Mouse (Mus musculus): Measurements from ENCODE around the gene Sh3pxd2b. TPM values are rescaled to one million over a fixed set of nuclear protein-coding genes. Genes with fewer than 3 reads are reported as not detected.

The Sh3pxd2b gene
- polyA plus RNA-seq, 1 experiment from 2014 or later = 1.3 TPM

GRCm38 (mm10) chr11:32363188-32363587, 15.6 kb downstream of the Sh3pxd2b start:
- Histone ChIP-seq H3K4me1 (ENCODE audit: control insufficient read depth, low read depth, low read length) (no peaks in the 10 kb centered on the region; the same call in 1 of the 2 replicates), H3K9me3 (replicated peaks; ENCODE audit: control insufficient read depth, low read length) (no peaks in the 10 kb centered on the region), H3K9ac (ENCODE audit: low read depth, low read length) (no peak overlapping the region), H3K4me3 (ENCODE audit: low read depth, low read length) (no peak overlapping the region), H3K36me3 (ENCODE audit: control insufficient read depth, insufficient read depth) (no peaks in the 10 kb centered on the region), H3K4me2 (ENCODE audit: low read depth, low read length) (no peak overlapping the region), H3K27ac (ENCODE audit: low read length) (no peak overlapping the region), H3K27me3 (ENCODE audit: control insufficient read depth, insufficient read depth, low read depth, low read length) (no peaks in the 10 kb centered on the region)
- 59% methylated on average over 3 of the region's 3 CpGs for WGBS (ENCODE audit: insufficient replicate concordance)
- no peak for ATAC-seq (ENCODE audit: low read depth)

GRCm38 (mm10) chr11:32363610-32364220, 16.1 kb downstream of the Sh3pxd2b start:
- Histone ChIP-seq H3K27ac (ENCODE audit: low read length) (no peak overlapping the region), H3K4me3 (ENCODE audit: low read depth, low read length) (no peak overlapping the region), H3K4me1 (ENCODE audit: control insufficient read depth, low read depth, low read length) (no peaks in the 10 kb centered on the region; the same call in 1 of the 2 replicates), H3K9ac (ENCODE audit: low read depth, low read length) (no peak overlapping the region), H3K36me3 (ENCODE audit: control insufficient read depth, insufficient read depth) (no peaks in the 10 kb centered on the region), H3K27me3 (ENCODE audit: control insufficient read depth, insufficient read depth, low read depth, low read length) (no peaks in the 10 kb centered on the region), H3K9me3 (replicated peaks; ENCODE audit: control insufficient read depth, low read length) (no peaks in the 10 kb centered on the region), H3K4me2 (ENCODE audit: low read depth, low read length) (no peak overlapping the region)
- ATAC-seq (ENCODE audit: low read depth) = 0 out of 2 replicates have a peak, but pooled peaks have one; percentile 24
- WGBS (ENCODE audit: insufficient replicate concordance) = 66% methylated on average over 3 of the region's 3 CpGs

- Histone ChIP-seq H3K27me3 (ENCODE audit: control insufficient read depth, insufficient read depth, low read depth, low read length) (no peaks in the 10 kb centered on the region), H3K27ac (ENCODE audit: low read length) (no peak overlapping the region), H3K36me3 (ENCODE audit: control insufficient read depth, insufficient read depth) (no peaks in the 10 kb centered on the region), H3K4me1 (ENCODE audit: control insufficient read depth, low read depth, low read length) (no peaks in the 10 kb centered on the region; the same call in 1 of the 2 replicates), H3K4me2 (ENCODE audit: low read depth, low read length) (no peak overlapping the region), H3K9ac (ENCODE audit: low read depth, low read length) (no peak overlapping the region), H3K4me3 (ENCODE audit: low read depth, low read length) (no peak overlapping the region), H3K9me3 (replicated peaks; ENCODE audit: control insufficient read depth, low read length) (no peaks in the 10 kb centered on the region)
- no peak for ATAC-seq (ENCODE audit: low read depth)
- 49% methylated on average over 7 of the region's 7 CpGs for WGBS (ENCODE audit: insufficient replicate concordance)
Measured at GRCm38 (mm10) chr11:32364375-32364774, 16.8 kb downstream of the Sh3pxd2b start.

GRCm38 (mm10) chr11:32365498-32365897, 17.9 kb downstream of the Sh3pxd2b start:
- Histone ChIP-seq H3K4me2 (ENCODE audit: low read depth, low read length) (no peak overlapping the region), H3K27me3 (ENCODE audit: control insufficient read depth, insufficient read depth, low read depth, low read length) (no peaks in the 10 kb centered on the region), H3K27ac (ENCODE audit: low read length) (no peak overlapping the region), H3K36me3 (ENCODE audit: control insufficient read depth, insufficient read depth) (no peaks in the 10 kb centered on the region), H3K9me3 (replicated peaks; ENCODE audit: control insufficient read depth, low read length) (no peaks in the 10 kb centered on the region), H3K9ac (ENCODE audit: low read depth, low read length) (no peak overlapping the region), H3K4me3 (ENCODE audit: low read depth, low read length) (no peak overlapping the region), H3K4me1 (ENCODE audit: control insufficient read depth, low read depth, low read length) (no peaks in the 10 kb centered on the region; the same call in 1 of the 2 replicates)
- no peak for ATAC-seq (ENCODE audit: low read depth)
- 50% methylated on average over 4 of the region's 4 CpGs for WGBS (ENCODE audit: insufficient replicate concordance)

GRCm38 (mm10) chr11:32367056-32367455, 19.4 kb downstream of the Sh3pxd2b start:
- no peak for ATAC-seq (ENCODE audit: low read depth)
- H3K9me3 ChIP-seq (replicated peaks; ENCODE audit: control insufficient read depth, low read length) = no peaks in the 10 kb centered on the region
- H3K4me1 ChIP-seq (ENCODE audit: control insufficient read depth, low read depth, low read length) = no peaks in the 10 kb centered on the region; the same call in 1 of the 2 replicates
- H3K4me2 ChIP-seq (ENCODE audit: low read depth, low read length) = no peak overlapping the region
- H3K27ac ChIP-seq (ENCODE audit: low read length) = no peak overlapping the region
- H3K9ac ChIP-seq (ENCODE audit: low read depth, low read length) = no peak overlapping the region
- H3K27me3 ChIP-seq (ENCODE audit: control insufficient read depth, insufficient read depth, low read depth, low read length) = no peaks in the 10 kb centered on the region
- WGBS (ENCODE audit: insufficient replicate concordance) = 70% methylated on average over 2 of the region's 2 CpGs
- H3K4me3 ChIP-seq (ENCODE audit: low read depth, low read length) = no peak overlapping the region
- no peaks in the 10 kb centered on the region for H3K36me3 ChIP-seq (ENCODE audit: control insufficient read depth, insufficient read depth)

- H3K9ac ChIP-seq (ENCODE audit: low read depth, low read length) = no peak overlapping the region
Measured at GRCm38 (mm10) chr11:32368986-32369385, 21.4 kb downstream of the Sh3pxd2b start.

GRCm38 (mm10) chr11:32370881-32371280, 23.3 kb downstream of the Sh3pxd2b start:
- no peak for ATAC-seq (ENCODE audit: low read depth)
- Histone ChIP-seq H3K27me3 (ENCODE audit: control insufficient read depth, insufficient read depth, low read depth, low read length) (no peaks in the 10 kb centered on the region), H3K36me3 (ENCODE audit: control insufficient read depth, insufficient read depth) (no peaks in the 10 kb centered on the region), H3K4me2 (ENCODE audit: low read depth, low read length) (no peak overlapping the region), H3K9me3 (replicated peaks; ENCODE audit: control insufficient read depth, low read length) (no peaks in the 10 kb centered on the region), H3K27ac (ENCODE audit: low read length) (no peak overlapping the region), H3K4me1 (ENCODE audit: control insufficient read depth, low read depth, low read length) (no peaks in the 10 kb centered on the region), H3K4me3 (ENCODE audit: low read depth, low read length) (no peak overlapping the region), H3K9ac (ENCODE audit: low read depth, low read length) (no peak overlapping the region)
- WGBS (ENCODE audit: insufficient replicate concordance) = 74% methylated on average over 1 of the region's 1 CpGs

More at GRCm38 (mm10) chr11:32368986-32369385, 21.4 kb downstream of the Sh3pxd2b start:
- Histone ChIP-seq H3K4me3 (ENCODE audit: low read depth, low read length) (no peak overlapping the region), H3K36me3 (ENCODE audit: control insufficient read depth, insufficient read depth) (no peaks in the 10 kb centered on the region), H3K27me3 (ENCODE audit: control insufficient read depth, insufficient read depth, low read depth, low read length) (no peaks in the 10 kb centered on the region), H3K27ac (ENCODE audit: low read length) (no peak overlapping the region), H3K9me3 (replicated peaks; ENCODE audit: control insufficient read depth, low read length) (no peaks in the 10 kb centered on the region), H3K4me2 (ENCODE audit: low read depth, low read length) (no peak overlapping the region), H3K4me1 (ENCODE audit: control insufficient read depth, low read depth, low read length) (no peaks in the 10 kb centered on the region; the same call in 1 of the 2 replicates)
- ATAC-seq (ENCODE audit: low read depth) = no peak
- WGBS (ENCODE audit: insufficient replicate concordance) = 52% methylated on average over 3 of the region's 3 CpGs

GRCm38 (mm10) chr11:32373266-32374026, 25.8 kb downstream of the Sh3pxd2b start:
- no peak overlapping the region for H3K4me3 ChIP-seq (ENCODE audit: low read depth, low read length)
- H3K9ac ChIP-seq (ENCODE audit: low read depth, low read length) = no peak overlapping the region
- no peak for ATAC-seq (ENCODE audit: low read depth)
- H3K4me2 ChIP-seq (ENCODE audit: low read depth, low read length) = no peak overlapping the region
- no peaks in the 10 kb centered on the region for H3K4me1 ChIP-seq (ENCODE audit: control insufficient read depth, low read depth, low read length)
- H3K36me3 ChIP-seq (ENCODE audit: control insufficient read depth, insufficient read depth) = no peaks in the 10 kb centered on the region
- H3K9me3 ChIP-seq (replicated peaks; ENCODE audit: control insufficient read depth, low read length) = no peaks in the 10 kb centered on the region
- no peaks in the 10 kb centered on the region for H3K27me3 ChIP-seq (ENCODE audit: control insufficient read depth, insufficient read depth, low read depth, low read length)
- 75% methylated on average over 13 of the region's 13 CpGs for WGBS (ENCODE audit: insufficient replicate concordance)
- H3K27ac ChIP-seq (ENCODE audit: low read length) = no peak overlapping the region

- no peak for ATAC-seq (ENCODE audit: low read depth)
- WGBS (ENCODE audit: insufficient replicate concordance) = 71% methylated on average over 9 of the region's 9 CpGs
- no peaks in the 10 kb centered on the region for H3K4me1 ChIP-seq (ENCODE audit: control insufficient read depth, low read depth, low read length)
Measured at GRCm38 (mm10) chr11:32374027-32374589, 26.5 kb downstream of the Sh3pxd2b start.

More at GRCm38 (mm10) chr11:32374027-32374589, 26.5 kb downstream of the Sh3pxd2b start:
- Histone ChIP-seq H3K4me3 (ENCODE audit: low read depth, low read length) (no peak overlapping the region), H3K27ac (ENCODE audit: low read length) (no peak overlapping the region), H3K27me3 (ENCODE audit: control insufficient read depth, insufficient read depth, low read depth, low read length) (no peaks in the 10 kb centered on the region), H3K9ac (ENCODE audit: low read depth, low read length) (no peak overlapping the region), H3K9me3 (replicated peaks; ENCODE audit: control insufficient read depth, low read length) (no peaks in the 10 kb centered on the region), H3K36me3 (ENCODE audit: control insufficient read depth, insufficient read depth) (no peaks in the 10 kb centered on the region), H3K4me2 (ENCODE audit: low read depth, low read length) (no peak overlapping the region)
